Mouse (Mus musculus): ENCODE results near the gene Pycr2.
A peak's percentile ranks its signal among the peaks of the same experiment; 100 is the strongest.

- peak; percentile 50 for TF ChIP-seq POLR2A (IDR thresholded peaks at IDR 0.05; ENCODE audit: low read depth, low read length)
- TF ChIP-seq CTCF (conservative IDR thresholded peaks at IDR 0.05; ENCODE audit: insufficient read depth, insufficient read length, low read depth, low read length): no peak
These were observed at the start of gene Pycr2 for GRCm38 (mm10) chr1:180904039-180904814.

All from kidney, adult 2 months (tissue).